Mouse (Mus musculus) bone marrow, adult 2 months (tissue): Measurements from ENCODE around the gene Grik4.

Source experiments
- CTCF ChIP-seq: fragments of 200-500 bp; IDR thresholded peaks from 2 replicates; pipeline ENCODE4 v1.5.1; 2011; ENCODE audit warnings: low read length, control low read depth; ENCODE audit not compliant: control insufficient read depth, insufficient read depth
- POLR2A ChIP-seq: fragments of 200-500 bp; IDR thresholded peaks from 2 replicates; pipeline ENCODE4 v1.6.1; 2011; ENCODE audit warnings: low read depth, mild to moderate bottlenecking, control low read depth, low read length, borderline replicate concordance; ENCODE audit not compliant: control insufficient read depth

- no peak for TF ChIP-seq POLR2A
- TF ChIP-seq CTCF: no peak
Observed at GRCm38 (mm10) chr9:42932146-42932545, 12.1 kb downstream of the Grik4 start.
